In genomic region chr13:18614763-18615616, GRCm38 (mm10) we compare ENCODE assay signal across 9 mouse cellular contexts.
DNase-seq lines count a peak whose midpoint lies in the region; ATAC-seq and TF ChIP-seq lines count a peak whose summit lies in the region.
"Had no signal": no experiment of that assay in that cellular context is flagged by ENCODE, and none has a peak within 500 bp of the region (broad histone marks: within the 10 kb centered on the region; RNA-seq: fewer than 3 reads in every experiment).

No protein-coding gene starts in this region.

- peak overlapping the region; percentile 26 for H3K4me3 ChIP-seq in heart, embryonic 13.5 days
- no peak overlapping the region for H3K4me3 ChIP-seq in hindbrain, embryonic 13.5 days

- no peak for DNase-seq in heart, postnatal 10 days
- DNase-seq in brain, embryonic 14.5 days (ENCODE audit: low read depth), result peak; percentile 45
- peak; percentile 31 for DNase-seq in neural tube, embryonic 10.5 days (ENCODE audit: extremely low spot score, low spot score)
- DNase-seq in thymus, postnatal 10 days (ENCODE audit: low spot score in 2 of 2), result no peak
- no peak for DNase-seq in lung, postnatal 10 days
- no peak for DNase-seq in ovary, postnatal 10 days (ENCODE audit: low spot score)
- DNase-seq: cerebellum, adult 11 months had no signal

- WGBS in heart, embryonic 13.5 days, result 16% methylated on average over 18 of the region's 18 CpGs
- WGBS in hindbrain, embryonic 13.5 days, result 27% methylated on average over 18 of the region's 18 CpGs

- TF ChIP-seq CTCF in brain, embryonic 14.5 days (IDR thresholded peaks at IDR 0.05; ENCODE audit: borderline replicate concordance, extremely low read depth, insufficient read depth, insufficient read length), result no peak

- no peak for TF ChIP-seq POLR2A in brain, embryonic 14.5 days (IDR thresholded peaks at IDR 0.05; ENCODE audit: borderline replicate concordance, extremely low read depth, insufficient read depth, insufficient read length, poor library complexity, severe bottlenecking)

- H3K9me3 ChIP-seq in heart, embryonic 13.5 days, result no peaks in the 10 kb centered on the region
- H3K9me3 ChIP-seq in hindbrain, embryonic 13.5 days, result no peaks in the 10 kb centered on the region

- no peak overlapping the region for H3K27ac ChIP-seq in heart, embryonic 13.5 days (replicated peaks)
- H3K27ac ChIP-seq in hindbrain, embryonic 13.5 days, result no peak overlapping the region

- no peaks in the 10 kb centered on the region for H3K36me3 ChIP-seq in heart, embryonic 13.5 days
- H3K36me3 ChIP-seq in hindbrain, embryonic 13.5 days, result no peaks in the 10 kb centered on the region

- ATAC-seq in heart, embryonic 13.5 days (ENCODE audit: extremely low read depth, insufficient number of reproducible peaks, low FRiP score, low TSS enrichment), result no peak
- ATAC-seq in hindbrain, embryonic 13.5 days (ENCODE audit: low FRiP score), result peak; percentile 72

- H3K27me3 ChIP-seq in heart, embryonic 13.5 days (replicated peaks), result no peaks in the 10 kb centered on the region
- H3K27me3 ChIP-seq in hindbrain, embryonic 13.5 days, result no peaks in the 10 kb centered on the region

- peak overlapping the region; percentile 62 for H3K4me2 ChIP-seq in heart, embryonic 13.5 days
- H3K4me2 ChIP-seq in hindbrain, embryonic 13.5 days, result peak overlapping the region; percentile 32

- H3K9ac ChIP-seq in heart, embryonic 13.5 days, result no peak overlapping the region
- 0 out of 2 replicates have a peak overlapping the region, but pooled peaks have one; percentile 13 for H3K9ac ChIP-seq in hindbrain, embryonic 13.5 days

- peaks cover 6% of the 10 kb centered on the region; the same call in 1 of the 2 replicates for H3K4me1 ChIP-seq in heart, embryonic 13.5 days
- peaks cover 10% of the 10 kb centered on the region for H3K4me1 ChIP-seq in hindbrain, embryonic 13.5 days (replicated peaks)

- intact Hi-C loops in heart, postnatal 10 days (cut with DNase I), result no loop called here

Comparison
In these comparisons a context has a peak if more than half of its experiments do, and no peak if none do; other contexts are left out.
1. DNase-seq: peak in brain, embryonic 14.5 days (single experiment) and neural tube, embryonic 10.5 days (single experiment); none in heart, postnatal 10 days (0 of 2), thymus, postnatal 10 days (0 of 2), lung, postnatal 10 days (single experiment) and ovary, postnatal 10 days (single experiment).